In genomic region chr2:69957622-69958021, GRCm38 (mm10) we compare ENCODE assay signal across 31 mouse cellular contexts.
DNase-seq lines count a peak whose midpoint lies in the region; ATAC-seq and TF ChIP-seq lines count a peak whose summit lies in the region.
"Had no signal": no experiment of that assay in that cellular context is flagged by ENCODE, and none has a peak within 500 bp of the region (broad histone marks: within the 10 kb centered on the region; RNA-seq: fewer than 3 reads in every experiment).

No protein-coding gene starts in this region.

- DNase-seq in ES-CJ7 (ENCODE audit: low read depth, low spot score) (peak; percentile 14), ZHBTc4 (ENCODE audit: low read depth, low spot score) (peak; percentile 28)
- no peak for DNase-seq in liver, postnatal 0 days
- no peak for DNase-seq in right cerebral cortex, postnatal 25 days
- no peak for DNase-seq in Muller cell, postnatal 12 days (ENCODE audit: inconsistent ontology term)
- DNase-seq: adrenal gland, adult 8-10 months; cerebellum, adult 8-10 months; cerebellum, postnatal 25 days; gastrocnemius, adult 2 months; gastrocnemius, postnatal 36 days; heart, adult 18-20 months; heart, postnatal 4 days; kidney, adult 11 months; kidney, postnatal 14 days; left cerebral cortex, postnatal 4 days; thymus, postnatal 14 days had no signal

- no peak overlapping the region for H3K27ac ChIP-seq in liver, embryonic 12.5 days
- no peak overlapping the region for H3K27ac ChIP-seq in liver, postnatal 0 days (ENCODE audit: low read depth)
- H3K27ac ChIP-seq in hindbrain, embryonic 16.5 days (ENCODE audit: low read depth, low read length), result no peak overlapping the region
- H3K27ac ChIP-seq: embryonic facial prominence, embryonic 10.5 days; embryonic facial prominence, embryonic 15.5 days; gastrocnemius, adult 2 months; hindbrain, embryonic 13.5 days; lung, embryonic 15.5 days; midbrain, embryonic 12.5 days; neural tube, embryonic 12.5 days; stomach, embryonic 15.5 days had no signal

- H3K4me3 ChIP-seq in liver, embryonic 12.5 days, result no peak overlapping the region
- H3K4me3 ChIP-seq in liver, postnatal 0 days (ENCODE audit: low read depth, low read length), result no peak overlapping the region
- H3K4me3 ChIP-seq in hindbrain, embryonic 16.5 days (ENCODE audit: low read length), result no peak overlapping the region
- H3K4me3 ChIP-seq: embryonic facial prominence, embryonic 10.5 days; embryonic facial prominence, embryonic 15.5 days; gastrocnemius, adult 2 months; heart, embryonic 12.5 days; hindbrain, embryonic 13.5 days; lung, embryonic 15.5 days; midbrain, embryonic 12.5 days; myocyte; neural tube, embryonic 12.5 days; stomach, embryonic 15.5 days had no signal

- H3K9ac ChIP-seq in liver, embryonic 12.5 days, result no peak overlapping the region
- H3K9ac ChIP-seq in liver, postnatal 0 days (replicated peaks), result no peak overlapping the region
- no peak overlapping the region for H3K9ac ChIP-seq in hindbrain, embryonic 16.5 days (ENCODE audit: low read depth, low read length)
- H3K9ac ChIP-seq: embryonic facial prominence, embryonic 15.5 days; heart, embryonic 12.5 days; hindbrain, embryonic 13.5 days; lung, embryonic 15.5 days; midbrain, embryonic 12.5 days; neural tube, embryonic 12.5 days; stomach, embryonic 15.5 days had no signal

- TF ChIP-seq CTCF in liver, postnatal 0 days (IDR thresholded peaks at IDR 0.05; ENCODE audit: low read depth), result no peak

- no peak overlapping the region for H3K4me2 ChIP-seq in liver, embryonic 12.5 days
- H3K4me2 ChIP-seq in liver, postnatal 0 days (ENCODE audit: low read depth, low read length), result no peak overlapping the region
- no peak overlapping the region for H3K4me2 ChIP-seq in hindbrain, embryonic 16.5 days (ENCODE audit: low read length)
- H3K4me2 ChIP-seq: embryonic facial prominence, embryonic 15.5 days; heart, embryonic 12.5 days; hindbrain, embryonic 13.5 days; lung, embryonic 15.5 days; midbrain, embryonic 12.5 days; neural tube, embryonic 12.5 days; stomach, embryonic 15.5 days had no signal

- H3K27me3 ChIP-seq in liver, embryonic 12.5 days (replicated peaks), result no peaks in the 10 kb centered on the region
- H3K27me3 ChIP-seq in liver, postnatal 0 days (ENCODE audit: insufficient read depth, low read length), result no peaks in the 10 kb centered on the region
- no peaks in the 10 kb centered on the region for H3K27me3 ChIP-seq in hindbrain, embryonic 16.5 days (replicated peaks; ENCODE audit: control insufficient read depth, insufficient read depth, low read length)
- H3K27me3 ChIP-seq: CH12.LX; embryonic facial prominence, embryonic 15.5 days; heart, embryonic 12.5 days; hindbrain, embryonic 13.5 days; lung, embryonic 15.5 days; midbrain, embryonic 12.5 days; neural tube, embryonic 12.5 days; stomach, embryonic 15.5 days had no signal

- no peak for TF ChIP-seq EP300 in liver, postnatal 0 days (IDR thresholded peaks at IDR 0.05; ENCODE audit: low read depth)

- peak; percentile 68 for ATAC-seq in liver, embryonic 12.5 days
- ATAC-seq in liver, postnatal 0 days, result peak; percentile 45
- no peak for ATAC-seq in hindbrain, embryonic 16.5 days
- ATAC-seq: activated CD4-positive, CD25-positive, alpha-beta regulatory T cell, adult 4 months; forebrain, embryonic 14.5 days had no signal

- WGBS in liver, embryonic 12.5 days (ENCODE audit: insufficient replicate concordance), result 70% methylated on average over 2 of the region's 2 CpGs
- 82% methylated on average over 2 of the region's 2 CpGs for WGBS in liver, postnatal 0 days (ENCODE audit: insufficient replicate concordance)
- 97% methylated on average over 2 of the region's 2 CpGs for WGBS in hindbrain, embryonic 16.5 days

- H3K4me1 ChIP-seq in liver, embryonic 12.5 days, result peaks cover 3% of the 10 kb centered on the region; the same call in 1 of the 2 replicates
- no peaks in the 10 kb centered on the region for H3K4me1 ChIP-seq in liver, postnatal 0 days (ENCODE audit: insufficient read depth)
- H3K4me1 ChIP-seq in hindbrain, embryonic 16.5 days (ENCODE audit: control insufficient read depth, insufficient read depth, low read depth, low read length), result no peaks in the 10 kb centered on the region
- H3K4me1 ChIP-seq: embryonic facial prominence, embryonic 15.5 days; heart, embryonic 12.5 days; hindbrain, embryonic 13.5 days; lung, embryonic 15.5 days; midbrain, embryonic 12.5 days; neural tube, embryonic 12.5 days; stomach, embryonic 15.5 days had no signal

- no peaks in the 10 kb centered on the region for H3K9me3 ChIP-seq in liver, embryonic 12.5 days (replicated peaks)
- no peaks in the 10 kb centered on the region for H3K9me3 ChIP-seq in liver, postnatal 0 days (ENCODE audit: low read length)
- H3K9me3 ChIP-seq in hindbrain, embryonic 16.5 days (ENCODE audit: control insufficient read depth, low read length), result no peaks in the 10 kb centered on the region
- H3K9me3 ChIP-seq: embryonic facial prominence, embryonic 10.5 days; embryonic facial prominence, embryonic 15.5 days; G1E; heart, embryonic 12.5 days; hindbrain, embryonic 13.5 days; lung, embryonic 15.5 days; midbrain, embryonic 12.5 days; neural tube, embryonic 12.5 days; stomach, embryonic 15.5 days had no signal

- H3K36me3 ChIP-seq in liver, embryonic 12.5 days, result peaks cover 59% of the 10 kb centered on the region
- peaks cover 36% of the 10 kb centered on the region for H3K36me3 ChIP-seq in liver, postnatal 0 days (replicated peaks; ENCODE audit: insufficient read depth, low read length)
- H3K36me3 ChIP-seq in hindbrain, embryonic 16.5 days (ENCODE audit: control insufficient read depth, insufficient read depth, low read length), result peaks cover 9% of the 10 kb centered on the region; the same call in 1 of the 2 replicates

Comparison
In these comparisons a context has a peak if more than half of its experiments do, and no peak if none do; other contexts are left out.
1. DNase-seq: peak in ES-CJ7 (single experiment) and ZHBTc4 (single experiment); none in liver, postnatal 0 days (single experiment), right cerebral cortex, postnatal 25 days (single experiment) and Muller cell, postnatal 12 days (single experiment).